Mouse (Mus musculus) forebrain, embryonic 11.5 days (tissue): ENCODE measurements around the gene Taar8c. TPM values are rescaled to one million over a fixed set of nuclear protein-coding genes. Genes with fewer than 3 reads are reported as not detected.
"Not testable (repeated sequence)": the region's sequence is repeated elsewhere in the genome, so short reads cannot be mapped to it uniquely, and the experiment has no call there.

Experiments used
- ATAC-seq: fragments of 200-750 bp; cut with Nextera tagmentation; replicated peaks from 2 replicates; pipeline ENCODE4 v1.8.0; 2017; ENCODE audit warnings: moderate TSS enrichment; ENCODE audit not compliant: low FRiP score
- DNase-seq: peaks from one replicate; pipeline ENCODE4 v3.0.0-alpha.2; 2017; ENCODE audit warnings: low spot score
- H3K27ac ChIP-seq: fragments of 300-500 bp; sonication (generic); 2 replicates; pipeline ENCODE4 v1.5.1; 2014; ENCODE audit warnings: low read depth, low read length
- H3K27me3 ChIP-seq: fragments of 300-500 bp; sonication (generic); 2 replicates; pipeline ENCODE4 v1.6.1; 2014; ENCODE audit warnings: mild to moderate bottlenecking, low read length, mixed read lengths; ENCODE audit not compliant: control insufficient read depth, insufficient read depth
- H3K36me3 ChIP-seq: fragments of 300-500 bp; sonication (generic); 2 replicates; pipeline ENCODE4 v1.6.1; 2014; ENCODE audit warnings: mild to moderate bottlenecking, low read length, moderate library complexity, mixed read lengths; ENCODE audit not compliant: control insufficient read depth, insufficient read depth
- H3K4me1 ChIP-seq: fragments of 300-500 bp; sonication (generic); replicated peaks from 2 replicates; pipeline ENCODE4 v1.6.1; 2014; ENCODE audit warnings: low read length, mixed read lengths; ENCODE audit not compliant: control insufficient read depth, insufficient read depth
- H3K4me2 ChIP-seq: fragments of 300-500 bp; sonication (generic); 2 replicates; pipeline ENCODE4 v1.6.1; 2014; ENCODE audit warnings: low read depth, mild to moderate bottlenecking, low read length, moderate library complexity, mixed read lengths; ENCODE audit not compliant: severe bottlenecking
- H3K4me3 ChIP-seq: fragments of 300-500 bp; sonication (generic); 2 replicates; pipeline ENCODE4 v1.5.1; 2014; ENCODE audit warnings: low read depth, low read length
- H3K9ac ChIP-seq: fragments of 300-500 bp; sonication (generic); 2 replicates; pipeline ENCODE4 v1.6.1; 2014; ENCODE audit warnings: low read length
- H3K9me3 ChIP-seq: fragments of 300-500 bp; sonication (generic); 2 replicates; pipeline ENCODE4 v1.6.1; 2016; ENCODE audit warnings: low read length, mixed read lengths; ENCODE audit not compliant: control insufficient read depth
- WGBS: fragments of 180-500 bp; shearing (Covaris S2); extraction: QIAGEN DNeasy Blood & Tissue Kit; methylation state at CpG from one replicate; pipeline ENCODE4 v1.1.7; 2014; 5-methylcytosine and 5-hydroxymethylcytosine counted together
- polyA plus RNA-seq: library from polyadenylated mRNA; unstranded; fragments of >200 nt; fragmentation: Nextera tagmentation; extraction: Ambion mirVana; gene quantifications from 2 replicates; pipeline ENCODE4 v1.2.1, GENCODE M21; 2014

Gene Taar8c
- polyA plus RNA-seq, 1 experiment from 2014 or later: not detected

GRCm38 (mm10) chr10:24087168-24087567 is 14.5 kb downstream of the Taar8c start:
- Histone ChIP-seq H3K27me3 (no peaks in the 10 kb centered on the region), H3K9ac (no peak overlapping the region), H3K9me3 (no peaks in the 10 kb centered on the region), H3K4me2 (no peak overlapping the region), H3K4me1 (no peaks in the 10 kb centered on the region), H3K36me3 (no peaks in the 10 kb centered on the region), H3K4me3 (no peak overlapping the region), H3K27ac (no peak overlapping the region)
- 96% methylated on average over 2 of the region's 2 CpGs for WGBS
- ATAC-seq (no peak), DNase-seq (no peak)

GRCm38 (mm10) chr10:24086555-24086954 is 15.2 kb downstream of the Taar8c start:
- Histone ChIP-seq H3K9ac (no peak overlapping the region), H3K36me3 (no peaks in the 10 kb centered on the region), H3K9me3 (no peaks in the 10 kb centered on the region), H3K27ac (no peak overlapping the region), H3K4me3 (no peak overlapping the region), H3K4me1 (no peaks in the 10 kb centered on the region), H3K27me3 (no peaks in the 10 kb centered on the region), H3K4me2 (no peak overlapping the region)
- DNase-seq: no peak
- ATAC-seq: no peak
- WGBS: 90% methylated on average over 5 of the region's 5 CpGs

- no peaks in the 10 kb centered on the region for H3K9me3 ChIP-seq
- WGBS: 57% methylated on average over 5 of the region's 5 CpGs
Observed at GRCm38 (mm10) chr10:24085936-24086335, 15.8 kb downstream of the Taar8c start.

GRCm38 (mm10) chr10:24080166-24080565 is 21.5 kb downstream of the Taar8c start:
- no peak overlapping the region for H3K4me2 ChIP-seq
- ATAC-seq: peak; percentile 36; the same call in 1 of the 2 replicates
- DNase-seq: no peak

More at GRCm38 (mm10) chr10:24085936-24086335, 15.8 kb downstream of the Taar8c start:
- DNase-seq (no peak), ATAC-seq (no peak)
- Histone ChIP-seq H3K27me3 (no peaks in the 10 kb centered on the region), H3K9ac (no peak overlapping the region), H3K4me3 (no peak overlapping the region), H3K36me3 (no peaks in the 10 kb centered on the region), H3K4me2 (no peak overlapping the region), H3K4me1 (no peaks in the 10 kb centered on the region), H3K27ac (no peak overlapping the region)

GRCm38 (mm10) chr10:24076200-24076599 is 25.5 kb downstream of the Taar8c start, which contains the start of gene Taar8a:
Taar8a (plus strand) TSS chr10:24076500.
- H3K4me2 ChIP-seq, DNase-seq, H3K27ac ChIP-seq, H3K4me1 ChIP-seq, H3K36me3 ChIP-seq, H3K9me3 ChIP-seq, H3K4me3 ChIP-seq, ATAC-seq, H3K27me3 ChIP-seq, H3K9ac ChIP-seq: not testable (repeated sequence)
- WGBS: 79% methylated on average over 2 of the region's 4 CpGs

More at GRCm38 (mm10) chr10:24080166-24080565, 21.5 kb downstream of the Taar8c start:
- Histone ChIP-seq H3K36me3 (no peaks in the 10 kb centered on the region), H3K4me1 (no peaks in the 10 kb centered on the region), H3K27ac (no peak overlapping the region), H3K9me3 (no peaks in the 10 kb centered on the region), H3K27me3 (no peaks in the 10 kb centered on the region), H3K9ac (no peak overlapping the region), H3K4me3 (no peak overlapping the region)
- 42% methylated on average over 3 of the region's 3 CpGs for WGBS

GRCm38 (mm10) chr10:24074751-24075150 is 27.0 kb downstream of the Taar8c start:
- H3K4me2 ChIP-seq, H3K4me1 ChIP-seq, ATAC-seq, H3K27me3 ChIP-seq, DNase-seq, H3K9me3 ChIP-seq, H3K27ac ChIP-seq, H3K9ac ChIP-seq, H3K36me3 ChIP-seq, H3K4me3 ChIP-seq: not testable (repeated sequence)
- WGBS: 44% methylated on average over 2 of the region's 2 CpGs

GRCm38 (mm10) chr10:24058986-24059385 is 42.7 kb downstream of the Taar8c start:
- no peaks in the 10 kb centered on the region for H3K27me3 ChIP-seq
- no peak for ATAC-seq
- H3K4me2 ChIP-seq: no peak overlapping the region
- no peak overlapping the region for H3K27ac ChIP-seq
- H3K36me3 ChIP-seq: no peaks in the 10 kb centered on the region
- no peaks in the 10 kb centered on the region for H3K4me1 ChIP-seq
- no peak overlapping the region for H3K4me3 ChIP-seq
- 93% methylated on average over 3 of the region's 3 CpGs for WGBS
- H3K9me3 ChIP-seq: no peaks in the 10 kb centered on the region
- no peak overlapping the region for H3K9ac ChIP-seq
- DNase-seq: no peak

GRCm38 (mm10) chr10:24052039-24052438 is 49.7 kb downstream of the Taar8c start:
- Histone ChIP-seq H3K4me3 (no peak overlapping the region), H3K4me2 (no peak overlapping the region)
- 79% methylated on average over 5 of the region's 5 CpGs for WGBS

More at GRCm38 (mm10) chr10:24052039-24052438, 49.7 kb downstream of the Taar8c start:
- H3K27ac ChIP-seq: no peak overlapping the region
- DNase-seq: no peak
- no peak for ATAC-seq
- no peaks in the 10 kb centered on the region for H3K4me1 ChIP-seq
- no peaks in the 10 kb centered on the region for H3K9me3 ChIP-seq
- no peak overlapping the region for H3K9ac ChIP-seq
- H3K27me3 ChIP-seq: no peaks in the 10 kb centered on the region
- no peaks in the 10 kb centered on the region for H3K36me3 ChIP-seq
